Mouse (Mus musculus) heart, adult 2 months (tissue): ENCODE measurements around the gene Ano9.

Source experiments
- CTCF ChIP-seq: fragments of 200-600 bp; IDR thresholded peaks from 2 replicates; pipeline ENCODE4 v1.8.1; 2022; ENCODE audit warnings: antibody characterized with exemption, mild to moderate bottlenecking, moderate library complexity
- EP300 ChIP-seq: fragments of 200-500 bp; IDR thresholded peaks from 2 replicates; pipeline ENCODE4 v1.6.1; 2011; ENCODE audit warnings: low read depth, low read length, control low read depth; ENCODE audit not compliant: insufficient read depth
- POLR2A ChIP-seq: fragments of 200-500 bp; IDR thresholded peaks from 2 replicates; pipeline ENCODE4 v1.6.1; 2011; ENCODE audit warnings: mild to moderate bottlenecking, low read depth, low read length, control low read depth; ENCODE audit not compliant: insufficient read depth

DNA sequence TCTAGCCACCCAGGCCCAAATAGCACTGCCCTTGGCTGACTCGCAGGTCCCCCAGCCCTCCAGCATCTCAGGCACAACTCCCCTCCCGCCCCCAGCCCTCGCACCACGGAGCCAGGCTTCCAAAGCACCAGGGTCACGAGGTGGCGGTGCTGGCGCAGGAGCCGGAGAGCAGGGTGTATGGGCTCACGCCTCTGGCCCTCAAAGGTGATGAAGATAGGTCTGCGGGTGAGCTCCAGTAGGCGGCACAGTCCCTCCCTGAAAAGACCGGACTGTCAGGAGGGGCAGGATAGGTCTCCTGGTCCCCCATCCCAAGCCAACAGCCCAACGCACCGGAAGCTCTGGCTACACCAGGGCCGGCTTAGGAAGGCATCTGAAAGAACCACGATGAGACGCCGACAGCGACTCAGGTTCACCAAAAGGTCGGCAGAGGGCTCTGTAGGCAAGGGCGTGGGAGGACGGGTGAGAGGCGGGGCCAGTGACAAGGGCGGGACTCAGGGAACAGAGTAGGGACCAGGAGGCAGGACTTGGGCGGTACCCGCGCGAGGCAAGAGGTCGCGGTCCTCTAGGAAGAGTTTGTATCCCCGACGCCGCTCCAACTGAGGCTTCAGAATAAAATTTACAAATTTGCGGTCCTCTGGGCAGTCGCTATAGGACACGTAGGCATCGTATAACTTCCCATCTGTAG lies 25.4 kb downstream of the Ano9 start:
- TF ChIP-seq POLR2A = 0 out of 2 replicates have a peak, but pooled peaks have one; percentile 26
- peak; percentile 79 for TF ChIP-seq CTCF
- TF ChIP-seq EP300 = peak; percentile 58; the same call in 1 of the 2 replicates
